In the genomic region with DNA sequence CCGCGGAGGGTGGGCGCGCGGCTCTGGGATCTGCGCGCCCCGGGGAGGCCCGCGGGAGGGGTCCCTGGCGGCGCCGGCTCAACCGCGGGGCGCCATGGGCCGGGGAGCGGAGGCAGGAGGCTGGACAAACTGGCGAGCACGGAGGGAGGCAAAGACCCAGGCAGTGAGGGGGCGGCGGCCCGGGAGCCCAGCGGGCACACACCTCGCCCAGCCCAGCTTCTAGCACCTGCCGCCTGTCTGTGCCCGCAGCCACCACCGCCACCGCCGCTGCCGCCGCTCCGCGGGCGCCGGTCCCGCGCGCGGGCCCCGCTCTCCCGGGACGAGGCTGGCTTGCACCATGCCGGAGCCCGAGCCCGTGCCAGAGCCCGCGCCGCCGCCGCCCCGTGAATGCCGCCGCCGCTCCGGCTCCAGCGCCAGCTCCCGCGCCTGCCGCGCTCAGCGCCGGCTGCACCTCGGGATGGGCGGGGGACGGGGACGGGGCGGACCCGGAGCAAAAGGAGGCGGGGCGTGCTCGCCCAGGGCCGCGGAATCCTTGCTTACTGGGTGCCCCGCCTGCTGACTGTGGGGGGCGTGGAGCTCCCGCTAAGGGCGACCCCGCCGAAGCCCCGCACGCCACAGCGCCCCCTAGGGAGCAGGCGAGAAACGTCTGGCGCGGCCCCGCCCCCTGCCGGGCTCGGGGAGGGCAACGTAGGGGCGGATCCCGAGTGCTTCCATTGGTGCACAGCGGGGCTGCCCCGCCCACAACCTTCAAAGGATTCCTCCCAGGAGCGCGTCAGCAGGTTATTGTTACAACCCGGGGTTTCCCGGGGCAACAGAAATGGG, we compare ENCODE assay signal across 8 mouse cellular contexts. TPM values are rescaled to one million over a fixed set of nuclear protein-coding genes. Genes with fewer than 3 reads are reported as not detected.
DNase-seq lines count a peak whose midpoint lies in the region; ATAC-seq and TF ChIP-seq lines count a peak whose summit lies in the region.

A gene (minus strand): TSS at position 60 of the 822 bp plus-strand sequence.

- H3K36me3 ChIP-seq in E14TG2a.4 (ENCODE audit: insufficient read depth, low read length) = no peaks in the 10 kb centered on the region
- H3K36me3 ChIP-seq in forebrain, embryonic 12.5 days (replicated peaks) = no peaks in the 10 kb centered on the region
- no peaks in the 10 kb centered on the region for H3K36me3 ChIP-seq in heart, postnatal 0 days (replicated peaks; ENCODE audit: control insufficient read depth, insufficient read depth, low read length)
- H3K36me3 ChIP-seq in liver, embryonic 16.5 days (ENCODE audit: control insufficient read depth, insufficient read depth) = no peaks in the 10 kb centered on the region
- H3K36me3 ChIP-seq in neural tube, embryonic 14.5 days (ENCODE audit: control insufficient read depth, insufficient read depth, low read length) = no peaks in the 10 kb centered on the region

- under 1% methylated on average over 73 of the region's 99 CpGs for WGBS in forebrain, embryonic 12.5 days
- WGBS in heart, postnatal 0 days = under 1% methylated on average over 71 of the region's 99 CpGs
- WGBS in liver, embryonic 16.5 days (ENCODE audit: insufficient replicate concordance) = under 1% methylated on average over 81 of the region's 99 CpGs
- WGBS in neural tube, embryonic 14.5 days = under 1% methylated on average over 76 of the region's 99 CpGs

- no peak for TF ChIP-seq EP300 in heart, postnatal 0 days (IDR thresholded peaks at IDR 0.05; ENCODE audit: low read depth)

- H3K4me1 ChIP-seq in E14TG2a.4 (replicated peaks; ENCODE audit: low read depth, low read length) = peaks cover 52% of the 10 kb centered on the region
- peaks cover 62% of the 10 kb centered on the region for H3K4me1 ChIP-seq in forebrain, embryonic 12.5 days
- peaks cover 22% of the 10 kb centered on the region for H3K4me1 ChIP-seq in heart, postnatal 0 days (ENCODE audit: control insufficient read depth, insufficient read depth)
- peaks cover 9% of the 10 kb centered on the region for H3K4me1 ChIP-seq in liver, embryonic 16.5 days (ENCODE audit: control insufficient read depth, low read depth, low read length)
- peaks cover 23% of the 10 kb centered on the region for H3K4me1 ChIP-seq in neural tube, embryonic 14.5 days (ENCODE audit: control insufficient read depth, insufficient read depth, low read length)

- H3K4me3 ChIP-seq in E14TG2a.4 (replicated peaks; ENCODE audit: low read length) = peak within 1 kb of the TSS; percentile 89
- peak within 1 kb of the TSS; percentile 75 for H3K4me3 ChIP-seq in forebrain, embryonic 12.5 days (replicated peaks)
- peak within 1 kb of the TSS; percentile 65 for H3K4me3 ChIP-seq in heart, postnatal 0 days (ENCODE audit: low read depth, low read length)
- peak within 1 kb of the TSS; percentile 61 for H3K4me3 ChIP-seq in liver, embryonic 16.5 days (ENCODE audit: low read depth, low read length)
- H3K4me3 ChIP-seq in neural tube, embryonic 14.5 days (ENCODE audit: low read depth, low read length) = peak within 1 kb of the TSS; percentile 73

- DNase-seq in c-Kit-positive CD71-positive TER-119-positive erythroid progenitor cells, embryonic 14.5 days (ENCODE audit: low spot score) = peak; percentile 74
- peak; percentile 95 for DNase-seq in heart, postnatal 0 days (ENCODE audit: low spot score)
- peak; percentile 94 to 96 for DNase-seq in kidney, postnatal 4 days
- DNase-seq in testis, postnatal 10 days (ENCODE audit: low spot score) = peak; percentile 99

- no peaks in the 10 kb centered on the region for H3K9me3 ChIP-seq in E14TG2a.4 (ENCODE audit: low read length)
- no peaks in the 10 kb centered on the region for H3K9me3 ChIP-seq in forebrain, embryonic 12.5 days
- no peaks in the 10 kb centered on the region for H3K9me3 ChIP-seq in heart, postnatal 0 days (replicated peaks; ENCODE audit: control insufficient read depth, low read length)
- no peaks in the 10 kb centered on the region for H3K9me3 ChIP-seq in liver, embryonic 16.5 days (replicated peaks; ENCODE audit: control insufficient read depth, low read length)
- H3K9me3 ChIP-seq in neural tube, embryonic 14.5 days (ENCODE audit: control insufficient read depth, low read length) = no peaks in the 10 kb centered on the region

- peak within 1 kb of the TSS; percentile 88 for H3K9ac ChIP-seq in forebrain, embryonic 12.5 days
- H3K9ac ChIP-seq in heart, postnatal 0 days (replicated peaks; ENCODE audit: low read depth, low read length) = peak within 1 kb of the TSS; percentile 51
- H3K9ac ChIP-seq in liver, embryonic 16.5 days (ENCODE audit: low read depth, low read length) = peak within 1 kb of the TSS; percentile 38
- H3K9ac ChIP-seq in neural tube, embryonic 14.5 days (replicated peaks; ENCODE audit: low read depth, low read length) = peak within 1 kb of the TSS; percentile 79

- no peak for TF ChIP-seq CTCF in E14TG2a.4 (conservative IDR thresholded peaks at IDR 0.05; ENCODE audit: low read length)
- TF ChIP-seq CTCF in heart, postnatal 0 days (IDR thresholded peaks at IDR 0.05; ENCODE audit: low read depth) = peak; percentile 81

- ATAC-seq in forebrain, embryonic 12.5 days (ENCODE audit: low FRiP score) = peak; percentile 87
- ATAC-seq in heart, postnatal 0 days (ENCODE audit: insufficient read depth, low read depth) = peak; percentile 88
- peak; percentile 85 for ATAC-seq in liver, embryonic 16.5 days (ENCODE audit: low read depth)
- peak; percentile 82 for ATAC-seq in neural tube, embryonic 14.5 days (ENCODE audit: low read depth)

- peak within 1 kb of the TSS; percentile 98 for H3K4me2 ChIP-seq in forebrain, embryonic 12.5 days
- H3K4me2 ChIP-seq in heart, postnatal 0 days (ENCODE audit: low read depth, low read length) = peak within 1 kb of the TSS; percentile 95
- H3K4me2 ChIP-seq in liver, embryonic 16.5 days (ENCODE audit: low read depth, low read length) = peak within 1 kb of the TSS; percentile 84
- peak within 1 kb of the TSS; percentile 93 for H3K4me2 ChIP-seq in neural tube, embryonic 14.5 days (ENCODE audit: low read depth, low read length)

- H3K27me3 ChIP-seq in E14TG2a.4 (ENCODE audit: insufficient read depth, low read length) = peaks cover 63% of the 10 kb centered on the region
- peaks cover 72% of the 10 kb centered on the region for H3K27me3 ChIP-seq in forebrain, embryonic 12.5 days
- peaks cover 47% of the 10 kb centered on the region for H3K27me3 ChIP-seq in heart, postnatal 0 days (ENCODE audit: control insufficient read depth, insufficient read depth, low read length)
- peaks cover 60% of the 10 kb centered on the region for H3K27me3 ChIP-seq in liver, embryonic 16.5 days (ENCODE audit: control insufficient read depth, insufficient read depth, low read depth, low read length)
- peaks cover 2% of the 10 kb centered on the region; the same call in 1 of the 2 replicates for H3K27me3 ChIP-seq in neural tube, embryonic 14.5 days (ENCODE audit: control insufficient read depth, insufficient read depth, low read length)

- H3K27ac ChIP-seq in forebrain, embryonic 12.5 days = peak within 1 kb of the TSS; percentile 78
- no peak within 1 kb of the TSS for H3K27ac ChIP-seq in heart, postnatal 0 days (ENCODE audit: low read depth)
- no peak within 1 kb of the TSS for H3K27ac ChIP-seq in liver, embryonic 16.5 days (ENCODE audit: low read length)
- peak within 1 kb of the TSS; percentile 62 for H3K27ac ChIP-seq in neural tube, embryonic 14.5 days (ENCODE audit: low read depth, low read length)

RNA-seq across cellular contexts. Expression of the gene that starts here (rescaled TPM):
- 0.96 and 1.1 TPM in 2 replicates for polyA plus RNA-seq in forebrain, embryonic 12.5 days (2016; fragmentation: Nextera tagmentation; extraction: Ambion mirVana)
- total RNA-seq in heart, postnatal 0 days (2014; rRNA removed; ENCODE audit: low replicate concordance) = 1.8 and 4.0 TPM in 2 replicates
- 0.19 and 0.38 TPM in 2 replicates for polyA plus RNA-seq in heart, postnatal 0 days (2015; fragmentation: Nextera tagmentation; extraction: Ambion mirVana)
- not detected in 2 replicates for polyA plus RNA-seq in liver, embryonic 16.5 days (2015; fragmentation: Nextera tagmentation; extraction: Ambion mirVana)
- 0.85 and 1.1 TPM in 2 replicates for polyA plus RNA-seq in neural tube, embryonic 14.5 days (2014; fragmentation: Nextera tagmentation; extraction: Ambion mirVana)

Comparison
In these comparisons a context has a peak if more than half of its experiments do, and no peak if none do; other contexts are left out.
1. Peak in ATAC-seq, H3K4me3 ChIP-seq, H3K9ac ChIP-seq and H3K4me2 ChIP-seq in liver, embryonic 16.5 days; RNA of the gene not detected or under 1 TPM.
2. H3K27ac ChIP-seq: peak in forebrain, embryonic 12.5 days (single experiment) and neural tube, embryonic 14.5 days (single experiment); none in heart, postnatal 0 days (single experiment) and liver, embryonic 16.5 days (single experiment).
3. H3K9ac ChIP-seq: peak in every context shown above with its lines; median percentile 88 in forebrain, embryonic 12.5 days; 79 in neural tube, embryonic 14.5 days; 51 in heart, postnatal 0 days; 38 in liver, embryonic 16.5 days.
4. Peak in every context shown above with its lines, with median percentiles within 50 percentile points of each other: H3K4me3 ChIP-seq, DNase-seq, ATAC-seq and H3K4me2 ChIP-seq.